Mouse (Mus musculus) intestine, postnatal 0 days (tissue): ENCODE measurements around the gene Scfd2. TPM values are rescaled to one million over a fixed set of nuclear protein-coding genes. Genes with fewer than 3 reads are reported as not detected.

ENCODE experiments used
- ATAC-seq: fragments of 200-750 bp; cut with Nextera tagmentation; 2 replicates; pipeline ENCODE4 v1.8.0; 2017; ENCODE audit warnings: mild to moderate bottlenecking, moderate TSS enrichment, moderate library complexity
- H3K27ac ChIP-seq: fragments of 300-500 bp; sonication (generic); 2 replicates; pipeline ENCODE4 v1.5.1; 2014; ENCODE audit warnings: mild to moderate bottlenecking, low read depth, low read length, moderate library complexity
- H3K27me3 ChIP-seq: fragments of 300-500 bp; sonication (generic); replicated peaks from 2 replicates; pipeline ENCODE4 v1.6.1; 2014; ENCODE audit warnings: low read length, mixed read lengths; ENCODE audit not compliant: control insufficient read depth, insufficient read depth
- H3K36me3 ChIP-seq: fragments of 300-500 bp; sonication (generic); 2 replicates; pipeline ENCODE4 v1.6.1; 2014; ENCODE audit warnings: mild to moderate bottlenecking, moderate library complexity; ENCODE audit not compliant: control insufficient read depth, insufficient read depth
- H3K4me1 ChIP-seq: fragments of 300-500 bp; sonication (generic); replicated peaks from 2 replicates; pipeline ENCODE4 v1.6.1; 2014; ENCODE audit warnings: antibody characterized with exemption, low read length, mixed read lengths; ENCODE audit not compliant: control insufficient read depth, insufficient read depth
- H3K4me2 ChIP-seq: fragments of 300-500 bp; sonication (generic); replicated peaks from 2 replicates; pipeline ENCODE4 v1.6.1; 2014; ENCODE audit warnings: low read depth, mild to moderate bottlenecking, moderate library complexity
- H3K4me3 ChIP-seq: fragments of 300-500 bp; sonication (generic); 2 replicates; pipeline ENCODE4 v1.5.1; 2014; ENCODE audit warnings: low read depth, low read length
- H3K9ac ChIP-seq: fragments of 300-500 bp; sonication (generic); 2 replicates; pipeline ENCODE4 v1.6.1; 2014; ENCODE audit warnings: mild to moderate bottlenecking, low read depth, low read length
- H3K9me3 ChIP-seq: fragments of 300-500 bp; sonication (generic); 2 replicates; pipeline ENCODE4 v1.6.1; 2016; ENCODE audit warnings: mixed run types; ENCODE audit not compliant: control insufficient read depth
- CTCF ChIP-seq: sonication (generic); IDR thresholded peaks from 2 replicates; pipeline ENCODE4 v1.5.1; 2016; ENCODE audit warnings: low read depth, mild to moderate bottlenecking, control low read depth, antibody characterized with exemption, moderate library complexity
- WGBS: fragments of 180-500 bp; shearing (Covaris S2); extraction: QIAGEN DNeasy Blood & Tissue Kit; methylation state at CpG from one replicate; pipeline ENCODE4 v1.1.7; 2014; 5-methylcytosine and 5-hydroxymethylcytosine counted together
- polyA plus RNA-seq: library from polyadenylated mRNA; unstranded; fragments of >200 nt; fragmentation: Nextera tagmentation; extraction: Ambion mirVana; gene quantifications from 2 replicates; pipeline ENCODE4 v1.2.1, GENCODE M21; 2015

The Scfd2 gene
- polyA plus RNA-seq, 1 experiment from 2014 or later, result 16.8 TPM

GRCm38 (mm10) chr5:74314501-74314900, 217.1 kb downstream of the Scfd2 start:
- Histone ChIP-seq H3K4me3 (no peak overlapping the region), H3K36me3 (no peaks in the 10 kb centered on the region), H3K4me2 (no peak overlapping the region), H3K4me1 (no peaks in the 10 kb centered on the region), H3K9me3 (no peaks in the 10 kb centered on the region), H3K9ac (no peak overlapping the region), H3K27me3 (no peaks in the 10 kb centered on the region), H3K27ac (no peak overlapping the region)
- TF ChIP-seq CTCF, result no peak
- no peak for ATAC-seq
- 87% methylated on average over 6 of the region's 6 CpGs for WGBS

DNA sequence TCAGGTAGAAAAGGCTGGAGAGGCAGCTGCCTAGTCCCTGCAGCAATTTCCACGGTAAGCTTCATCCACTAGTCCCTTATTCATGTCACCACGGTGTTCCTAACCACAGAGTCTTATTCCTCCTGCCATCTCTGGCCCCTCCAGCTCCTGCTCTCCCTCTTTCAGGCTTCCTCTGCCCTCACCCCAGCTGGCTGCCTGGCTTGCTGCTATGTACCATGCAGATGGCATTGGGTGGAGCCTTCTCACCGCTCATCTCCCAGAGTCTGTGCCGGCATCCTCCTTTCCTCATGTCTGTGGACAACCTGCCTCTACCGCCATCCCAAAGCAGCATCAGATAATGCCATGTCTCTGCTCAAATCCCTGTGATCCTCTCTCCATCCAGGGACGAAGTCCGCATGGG, 218.0 kb downstream of the Scfd2 start:
- TF ChIP-seq CTCF, result no peak
- Histone ChIP-seq H3K9me3 (no peaks in the 10 kb centered on the region), H3K4me3 (no peak overlapping the region), H3K27ac (no peak overlapping the region), H3K27me3 (no peaks in the 10 kb centered on the region), H3K4me1 (no peaks in the 10 kb centered on the region), H3K9ac (no peak overlapping the region), H3K4me2 (no peak overlapping the region), H3K36me3 (no peaks in the 10 kb centered on the region)
- no peak for ATAC-seq
- 90% methylated on average over 7 of the region's 7 CpGs for WGBS

DNA sequence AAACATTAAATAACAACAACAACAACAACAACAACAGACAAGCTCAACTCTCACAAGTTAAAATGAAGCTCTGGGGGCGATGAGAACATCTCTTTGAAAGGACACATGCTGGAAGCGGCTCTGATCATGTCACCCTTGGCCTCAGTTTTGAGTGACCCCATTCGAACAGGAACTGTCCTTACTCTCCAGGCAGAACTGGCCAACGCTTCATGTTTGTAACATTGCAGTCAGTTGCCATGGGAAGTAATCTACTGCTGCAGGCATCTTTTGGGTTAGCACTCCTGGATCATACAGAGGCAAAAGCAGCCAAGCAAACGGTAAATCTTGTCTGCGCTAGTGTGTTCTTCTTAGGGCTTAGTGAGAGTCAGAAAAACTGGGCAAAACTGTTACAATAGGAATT, 219.7 kb downstream of the Scfd2 start:
- H3K4me3 ChIP-seq, result no peak overlapping the region
- H3K9me3 ChIP-seq, result no peaks in the 10 kb centered on the region
- no peaks in the 10 kb centered on the region for H3K27me3 ChIP-seq
- no peaks in the 10 kb centered on the region for H3K36me3 ChIP-seq
- no peak overlapping the region for H3K27ac ChIP-seq
- ATAC-seq, result no peak
- TF ChIP-seq CTCF, result no peak
- H3K9ac ChIP-seq, result no peak overlapping the region
- WGBS, result 62% methylated on average over 6 of the region's 6 CpGs
- H3K4me1 ChIP-seq, result no peaks in the 10 kb centered on the region
- H3K4me2 ChIP-seq, result no peak overlapping the region

- Histone ChIP-seq H3K4me3 (no peak overlapping the region), H3K36me3 (no peaks in the 10 kb centered on the region), H3K27ac (no peak overlapping the region), H3K27me3 (no peaks in the 10 kb centered on the region), H3K4me2 (no peak overlapping the region), H3K9ac (no peak overlapping the region), H3K9me3 (no peaks in the 10 kb centered on the region), H3K4me1 (no peaks in the 10 kb centered on the region)
- ATAC-seq, result no peak
- TF ChIP-seq CTCF, result peak; percentile 85
- WGBS, result 36% methylated on average over 6 of the region's 6 CpGs
Observed at GRCm38 (mm10) chr5:74311200-74311825, 220.2 kb downstream of the Scfd2 start.

- H3K36me3 ChIP-seq, result no peaks in the 10 kb centered on the region
- no peak overlapping the region for H3K27ac ChIP-seq
- no peak overlapping the region for H3K9ac ChIP-seq
- no peaks in the 10 kb centered on the region for H3K4me1 ChIP-seq
- H3K27me3 ChIP-seq, result no peaks in the 10 kb centered on the region
- WGBS, result 72% methylated on average over 5 of the region's 5 CpGs
- TF ChIP-seq CTCF, result no peak
- H3K4me3 ChIP-seq, result no peak overlapping the region
- H3K9me3 ChIP-seq, result no peaks in the 10 kb centered on the region
- ATAC-seq, result no peak
- H3K4me2 ChIP-seq, result no peak overlapping the region
Observed at GRCm38 (mm10) chr5:74310101-74310500, 221.5 kb downstream of the Scfd2 start.

- TF ChIP-seq CTCF, result no peak
- H3K4me1 ChIP-seq, result 0 out of 2 replicates have a peak, but pooled peaks cover 3% of the 10 kb centered on the region
- H3K27ac ChIP-seq, result no peak overlapping the region
- 83% methylated on average over 5 of the region's 5 CpGs for WGBS
- H3K4me2 ChIP-seq, result no peak overlapping the region
- no peak overlapping the region for H3K4me3 ChIP-seq
- H3K9ac ChIP-seq, result no peak overlapping the region
- H3K27me3 ChIP-seq, result no peaks in the 10 kb centered on the region
- H3K9me3 ChIP-seq, result no peaks in the 10 kb centered on the region
- ATAC-seq, result no peak
- no peaks in the 10 kb centered on the region for H3K36me3 ChIP-seq
Observed at GRCm38 (mm10) chr5:74307242-74307641, 224.3 kb downstream of the Scfd2 start.
